Mouse (Mus musculus): Measurements from ENCODE around the gene Tjp2. TPM values are rescaled to one million over a fixed set of nuclear protein-coding genes. Genes with fewer than 3 reads are reported as not detected.
"Not testable (repeated sequence)": the region's sequence is repeated elsewhere in the genome, so short reads cannot be mapped to it uniquely, and the experiment has no call there.

Tjp2 gene
- polyA plus RNA-seq, 1 experiment from 2014 or later, result 6.5 TPM

GRCm38 (mm10) chr19:24198676-24199303 lies 26.0 kb downstream of the Tjp2 start:
- Histone ChIP-seq H3K4me1 (ENCODE audit: control insufficient read depth, insufficient read depth, low read length) (no peaks in the 10 kb centered on the region), H3K9ac (replicated peaks; ENCODE audit: low read depth, low read length) (no peak overlapping the region), H3K27me3 (ENCODE audit: control insufficient read depth, insufficient read depth, low read length) (no peaks in the 10 kb centered on the region), H3K4me3 (ENCODE audit: low read depth, low read length) (no peak overlapping the region), H3K9me3 (ENCODE audit: control insufficient read depth, low read length) (no peaks in the 10 kb centered on the region), H3K36me3 (ENCODE audit: control insufficient read depth, insufficient read depth, low read length) (no peaks in the 10 kb centered on the region), H3K4me2 (ENCODE audit: low read depth, low read length) (no peak overlapping the region), H3K27ac (ENCODE audit: low read depth, low read length) (no peak overlapping the region)
- WGBS, result 76% methylated on average over 11 of the region's 11 CpGs
- ATAC-seq (ENCODE audit: low read depth), result no peak

- 82% methylated on average over 3 of the region's 3 CpGs for WGBS
- Histone ChIP-seq H3K27ac (ENCODE audit: low read depth, low read length) (no peak overlapping the region), H3K9me3 (ENCODE audit: control insufficient read depth, low read length) (no peaks in the 10 kb centered on the region), H3K27me3 (ENCODE audit: control insufficient read depth, insufficient read depth, low read length) (no peaks in the 10 kb centered on the region), H3K4me2 (ENCODE audit: low read depth, low read length) (no peak overlapping the region), H3K9ac (replicated peaks; ENCODE audit: low read depth, low read length) (no peak overlapping the region), H3K36me3 (ENCODE audit: control insufficient read depth, insufficient read depth, low read length) (no peaks in the 10 kb centered on the region), H3K4me1 (ENCODE audit: control insufficient read depth, insufficient read depth, low read length) (no peaks in the 10 kb centered on the region), H3K4me3 (ENCODE audit: low read depth, low read length) (no peak overlapping the region)
- ATAC-seq (ENCODE audit: low read depth), result no peak
Observed at GRCm38 (mm10) chr19:24197338-24197737, 27.5 kb downstream of the Tjp2 start.

- no peaks in the 10 kb centered on the region for H3K4me1 ChIP-seq (ENCODE audit: control insufficient read depth, insufficient read depth, low read length)
- no peaks in the 10 kb centered on the region for H3K9me3 ChIP-seq (ENCODE audit: control insufficient read depth, low read length)
- no peaks in the 10 kb centered on the region for H3K27me3 ChIP-seq (ENCODE audit: control insufficient read depth, insufficient read depth, low read length)
- H3K27ac ChIP-seq (ENCODE audit: low read depth, low read length), result no peak overlapping the region
- H3K9ac ChIP-seq (replicated peaks; ENCODE audit: low read depth, low read length), result no peak overlapping the region
- no peak overlapping the region for H3K4me3 ChIP-seq (ENCODE audit: low read depth, low read length)
- WGBS, result 71% methylated on average over 7 of the region's 7 CpGs
- H3K4me2 ChIP-seq (ENCODE audit: low read depth, low read length), result no peak overlapping the region
- no peaks in the 10 kb centered on the region for H3K36me3 ChIP-seq (ENCODE audit: control insufficient read depth, insufficient read depth, low read length)
- no peak for ATAC-seq (ENCODE audit: low read depth)
Observed at GRCm38 (mm10) chr19:24195224-24195623, 29.6 kb downstream of the Tjp2 start.

- Histone ChIP-seq H3K4me2 (ENCODE audit: low read depth, low read length) (no peak overlapping the region), H3K4me1 (ENCODE audit: control insufficient read depth, insufficient read depth, low read length) (no peaks in the 10 kb centered on the region), H3K36me3 (ENCODE audit: control insufficient read depth, insufficient read depth, low read length) (no peaks in the 10 kb centered on the region), H3K9ac (replicated peaks; ENCODE audit: low read depth, low read length) (no peak overlapping the region), H3K4me3 (ENCODE audit: low read depth, low read length) (no peak overlapping the region), H3K27ac (ENCODE audit: low read depth, low read length) (no peak overlapping the region), H3K9me3 (ENCODE audit: control insufficient read depth, low read length) (no peaks in the 10 kb centered on the region), H3K27me3 (ENCODE audit: control insufficient read depth, insufficient read depth, low read length) (no peaks in the 10 kb centered on the region)
- ATAC-seq (ENCODE audit: low read depth), result no peak
- over 99% methylated on average over 4 of the region's 4 CpGs for WGBS
Observed at GRCm38 (mm10) chr19:24194216-24194615, 30.6 kb downstream of the Tjp2 start.

- no peaks in the 10 kb centered on the region for H3K27me3 ChIP-seq (ENCODE audit: control insufficient read depth, insufficient read depth, low read length)
- no peak for ATAC-seq (ENCODE audit: low read depth)
- no peak overlapping the region for H3K4me2 ChIP-seq (ENCODE audit: low read depth, low read length)
- 93% methylated on average over 5 of the region's 5 CpGs for WGBS
- H3K27ac ChIP-seq (ENCODE audit: low read depth, low read length), result no peak overlapping the region
- H3K4me1 ChIP-seq (ENCODE audit: control insufficient read depth, insufficient read depth, low read length), result no peaks in the 10 kb centered on the region
- no peaks in the 10 kb centered on the region for H3K36me3 ChIP-seq (ENCODE audit: control insufficient read depth, insufficient read depth, low read length)
- H3K4me3 ChIP-seq (ENCODE audit: low read depth, low read length), result no peak overlapping the region
- no peaks in the 10 kb centered on the region for H3K9me3 ChIP-seq (ENCODE audit: control insufficient read depth, low read length)
- H3K9ac ChIP-seq (replicated peaks; ENCODE audit: low read depth, low read length), result no peak overlapping the region
Observed at GRCm38 (mm10) chr19:24192946-24193345, 31.9 kb downstream of the Tjp2 start.

- Histone ChIP-seq H3K36me3 (ENCODE audit: control insufficient read depth, insufficient read depth, low read length) (no peaks in the 10 kb centered on the region), H3K27me3 (ENCODE audit: control insufficient read depth, insufficient read depth, low read length) (no peaks in the 10 kb centered on the region), H3K4me2 (ENCODE audit: low read depth, low read length) (no peak overlapping the region), H3K27ac (ENCODE audit: low read depth, low read length) (no peak overlapping the region), H3K4me1 (ENCODE audit: control insufficient read depth, insufficient read depth, low read length) (no peaks in the 10 kb centered on the region), H3K9me3 (ENCODE audit: control insufficient read depth, low read length) (no peaks in the 10 kb centered on the region), H3K9ac (replicated peaks; ENCODE audit: low read depth, low read length) (no peak overlapping the region), H3K4me3 (ENCODE audit: low read depth, low read length) (no peak overlapping the region)
- WGBS, result 87% methylated on average over 2 of the region's 2 CpGs
- no peak for ATAC-seq (ENCODE audit: low read depth)
Observed at GRCm38 (mm10) chr19:24187791-24188190, 37.0 kb downstream of the Tjp2 start.

GRCm38 (mm10) chr19:24187358-24187757 lies 37.5 kb downstream of the Tjp2 start:
- H3K27me3 ChIP-seq (ENCODE audit: control insufficient read depth, insufficient read depth, low read length); H3K27ac ChIP-seq (ENCODE audit: low read depth, low read length); H3K9me3 ChIP-seq (ENCODE audit: control insufficient read depth, low read length); H3K4me2 ChIP-seq (ENCODE audit: low read depth, low read length); H3K36me3 ChIP-seq (ENCODE audit: control insufficient read depth, insufficient read depth, low read length); ATAC-seq (ENCODE audit: low read depth); H3K9ac ChIP-seq (replicated peaks; ENCODE audit: low read depth, low read length); H3K4me3 ChIP-seq (ENCODE audit: low read depth, low read length); H3K4me1 ChIP-seq (ENCODE audit: control insufficient read depth, insufficient read depth, low read length): not testable (repeated sequence)
- WGBS, result 73% methylated on average over 1 of the region's 1 CpGs

GRCm38 (mm10) chr19:24183680-24184235 lies 41.1 kb downstream of the Tjp2 start:
- Histone ChIP-seq H3K4me2 (ENCODE audit: low read depth, low read length) (no peak overlapping the region), H3K36me3 (ENCODE audit: control insufficient read depth, insufficient read depth, low read length) (no peaks in the 10 kb centered on the region), H3K4me1 (ENCODE audit: control insufficient read depth, insufficient read depth, low read length) (no peaks in the 10 kb centered on the region), H3K4me3 (ENCODE audit: low read depth, low read length) (no peak overlapping the region), H3K27me3 (ENCODE audit: control insufficient read depth, insufficient read depth, low read length) (no peaks in the 10 kb centered on the region), H3K9ac (replicated peaks; ENCODE audit: low read depth, low read length) (no peak overlapping the region), H3K9me3 (ENCODE audit: control insufficient read depth, low read length) (no peaks in the 10 kb centered on the region), H3K27ac (ENCODE audit: low read depth, low read length) (no peak overlapping the region)
- WGBS, result 65% methylated on average over 15 of the region's 15 CpGs
- ATAC-seq (ENCODE audit: low read depth), result no peak

- 85% methylated on average over 8 of the region's 8 CpGs for WGBS
Observed at GRCm38 (mm10) chr19:24180415-24180814, 44.4 kb downstream of the Tjp2 start.

More at GRCm38 (mm10) chr19:24180415-24180814, 44.4 kb downstream of the Tjp2 start:
- ATAC-seq (ENCODE audit: low read depth), result no peak
- H3K27me3 ChIP-seq (ENCODE audit: control insufficient read depth, insufficient read depth, low read length), result no peaks in the 10 kb centered on the region
- H3K36me3 ChIP-seq (ENCODE audit: control insufficient read depth, insufficient read depth, low read length), result no peaks in the 10 kb centered on the region
- H3K9ac ChIP-seq (replicated peaks; ENCODE audit: low read depth, low read length), result no peak overlapping the region
- no peak overlapping the region for H3K4me3 ChIP-seq (ENCODE audit: low read depth, low read length)
- H3K9me3 ChIP-seq (ENCODE audit: control insufficient read depth, low read length), result no peaks in the 10 kb centered on the region
- no peak overlapping the region for H3K4me2 ChIP-seq (ENCODE audit: low read depth, low read length)
- H3K4me1 ChIP-seq (ENCODE audit: control insufficient read depth, insufficient read depth, low read length), result no peaks in the 10 kb centered on the region
- no peak overlapping the region for H3K27ac ChIP-seq (ENCODE audit: low read depth, low read length)

Measured in neural tube, embryonic 14.5 days (tissue).